Mouse (Mus musculus) liver, adult 2 months (tissue): ENCODE measurements at regions not wholly inside any gene's neighbourhood (a gene's known extent, or its start where the extent isn't known, plus 50 kb on each side); places are given as distances from the start of the nearest gene placed in this dataset.

ENCODE experiments used
- CTCF ChIP-seq: fragments of 200-500 bp; IDR thresholded peaks from 2 replicates; pipeline ENCODE4 v1.5.1; 2011; ENCODE audit warnings: low read depth, low read length, control low read depth
- POLR2A ChIP-seq: fragments of 200-500 bp; IDR thresholded peaks from 2 replicates; pipeline ENCODE4 v1.6.1; 2011; ENCODE audit warnings: low read length, control low read depth; ENCODE audit not compliant: insufficient read depth; ENCODE audit errors: extremely low read depth

DNA sequence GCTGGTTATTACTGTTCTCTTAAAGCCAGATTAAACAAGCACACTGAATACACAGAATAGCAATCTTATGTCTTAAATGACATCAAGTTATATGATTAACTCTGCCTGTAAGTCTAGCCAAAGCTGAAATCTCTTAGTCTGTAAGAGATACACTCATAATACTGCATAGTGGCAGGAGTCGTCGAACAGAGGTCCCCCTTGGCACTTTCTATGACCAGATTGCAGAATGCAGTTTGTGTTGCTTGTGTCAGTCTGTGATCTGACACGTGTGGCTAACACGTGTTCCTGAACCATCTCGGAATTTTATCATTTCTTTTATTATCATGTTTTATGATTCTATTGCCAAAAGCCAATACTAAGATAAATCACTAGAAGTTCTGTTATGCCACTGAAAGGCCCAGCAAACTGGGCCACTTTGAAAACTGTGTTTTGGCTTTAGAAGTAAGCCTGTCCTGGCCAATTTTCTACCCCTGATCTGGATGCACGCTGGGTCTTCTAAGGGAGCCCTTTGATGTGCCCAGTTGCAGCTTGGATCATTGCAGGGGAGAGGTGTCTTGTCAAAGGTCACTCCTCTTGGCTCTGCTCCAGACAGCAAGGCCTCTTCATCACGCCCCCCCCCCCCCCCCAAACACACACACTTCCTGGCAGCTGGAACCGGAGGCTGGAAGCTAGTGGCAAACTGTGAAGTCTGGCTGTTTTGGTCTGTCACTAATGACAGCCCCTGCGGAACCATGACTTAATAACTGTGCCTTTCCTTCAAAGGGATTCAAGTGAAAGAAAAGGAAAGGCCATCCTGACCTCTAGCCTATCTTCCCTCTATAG is 648.4 kb downstream of the Fgf12 start:
- TF ChIP-seq CTCF, result no peak
- no peak for TF ChIP-seq POLR2A
